Mouse (Mus musculus) liver, postnatal 0 days (tissue): Measurements from ENCODE around the gene Ttc13.

Experiments
- CTCF ChIP-seq: sonication (generic); IDR thresholded peaks from 2 replicates; pipeline ENCODE4 v1.5.1; 2016; ENCODE audit warnings: antibody characterized with exemption, low read depth
- EP300 ChIP-seq: IDR thresholded peaks from 2 replicates; pipeline ENCODE4 v1.6.1; 2016; ENCODE audit warnings: antibody characterized with exemption, low read depth, mild to moderate bottlenecking

DNA sequence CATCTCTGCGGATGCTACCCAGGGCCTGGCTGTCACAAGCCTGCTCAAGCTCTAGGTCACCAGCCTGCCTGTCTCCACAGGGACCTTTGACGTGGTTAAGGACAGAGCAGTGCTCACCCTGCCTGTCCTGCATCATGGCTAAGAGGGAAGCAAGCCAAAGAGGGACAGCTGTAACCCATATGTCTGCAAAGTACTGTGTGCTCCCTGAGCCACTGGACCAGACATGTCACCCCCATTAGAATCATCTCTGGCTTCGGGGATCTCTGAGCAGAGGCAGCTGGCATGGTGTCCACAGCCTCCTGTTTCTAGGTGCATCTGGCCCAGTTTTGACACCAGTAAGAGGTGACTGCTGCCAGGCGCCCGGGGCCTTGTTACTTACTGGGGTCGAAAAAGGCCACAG lies 91.3 kb downstream of the Ttc13 start:
- no peak for TF ChIP-seq CTCF
- no peak for TF ChIP-seq EP300
